Mouse (Mus musculus) neutrophil, adult 59 days (primary cell): ENCODE results near the gene Slc35e4. TPM values are rescaled to one million over a fixed set of nuclear protein-coding genes. Genes with fewer than 3 reads are reported as not detected.

ENCODE experiments used
- total RNA-seq, 2 experiments: library from RNA; stranded (reverse); gene quantifications; 1 replicate in 1 of 2; 2 replicates in 1 of 2; pipeline ENCODE4 v1.2.4; 2023

The Slc35e4 gene
- total RNA-seq, result 10 to 100 TPM in 1 of 2 experiments, 1 to 10 TPM in 1; 9.0 to 13.4 TPM

DNA sequence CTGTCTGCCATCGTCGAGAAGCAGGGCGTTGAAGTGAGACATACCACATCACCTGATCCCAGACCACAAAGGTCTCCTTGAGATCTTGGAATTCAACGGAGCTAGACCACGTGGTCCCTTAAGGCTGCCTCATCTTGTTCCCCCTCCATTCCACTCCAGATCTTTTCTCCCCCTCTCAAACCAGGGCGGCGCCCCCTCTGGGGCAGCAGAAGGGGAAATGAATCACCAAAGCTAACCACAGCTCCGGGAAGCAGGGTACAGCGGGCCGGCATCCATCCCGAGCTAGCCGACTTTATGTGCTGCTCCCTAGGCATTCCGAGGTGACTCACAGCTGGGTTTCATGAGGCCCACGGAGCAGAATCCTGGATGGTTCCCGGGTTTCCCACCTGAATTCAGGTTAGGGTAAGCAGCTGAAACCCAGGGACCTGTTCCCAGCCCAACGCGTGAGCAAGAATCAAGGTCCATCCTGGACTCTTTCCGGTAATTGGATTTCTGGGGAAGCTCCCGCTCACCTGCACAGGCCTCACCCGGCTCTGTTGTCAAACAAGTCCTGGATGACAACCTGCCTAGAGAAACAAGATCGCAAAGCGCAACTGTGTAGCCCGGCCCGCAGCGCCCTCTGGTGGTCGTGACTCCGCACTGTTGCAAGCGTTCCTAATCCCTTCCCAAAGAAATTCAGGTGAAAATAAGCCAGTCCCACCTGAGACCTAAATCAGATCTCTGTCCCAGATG, at the start of gene Slc35e4:
Gene Slc35e4 (minus strand): TSS at position 556 of the 732 bp plus-strand sequence.

GRCm38 (mm10) chr11:3963610-3964415, 49.3 kb upstream of the Slc35e4 start, which contains the start of gene Pes1:
Gene Pes1, plus strand, starts transcription at chr11:3963975.

GRCm38 (mm10) chr11:3931511-3932211, 17.2 kb upstream of the Slc35e4 start, which contains the start of gene Tcn2:
Gene Tcn2, minus strand, starts transcription at chr11:3932159.

GRCm38 (mm10) chr11:3894406-3895281, 19.8 kb downstream of the Slc35e4 start, which contains the start of the genes 4921536K21Rik and Dusp18:
Gene 4921536K21Rik, minus strand, starts transcription at chr11:3895098.
Gene Dusp18, plus strand, starts transcription at chr11:3895240.

DNA sequence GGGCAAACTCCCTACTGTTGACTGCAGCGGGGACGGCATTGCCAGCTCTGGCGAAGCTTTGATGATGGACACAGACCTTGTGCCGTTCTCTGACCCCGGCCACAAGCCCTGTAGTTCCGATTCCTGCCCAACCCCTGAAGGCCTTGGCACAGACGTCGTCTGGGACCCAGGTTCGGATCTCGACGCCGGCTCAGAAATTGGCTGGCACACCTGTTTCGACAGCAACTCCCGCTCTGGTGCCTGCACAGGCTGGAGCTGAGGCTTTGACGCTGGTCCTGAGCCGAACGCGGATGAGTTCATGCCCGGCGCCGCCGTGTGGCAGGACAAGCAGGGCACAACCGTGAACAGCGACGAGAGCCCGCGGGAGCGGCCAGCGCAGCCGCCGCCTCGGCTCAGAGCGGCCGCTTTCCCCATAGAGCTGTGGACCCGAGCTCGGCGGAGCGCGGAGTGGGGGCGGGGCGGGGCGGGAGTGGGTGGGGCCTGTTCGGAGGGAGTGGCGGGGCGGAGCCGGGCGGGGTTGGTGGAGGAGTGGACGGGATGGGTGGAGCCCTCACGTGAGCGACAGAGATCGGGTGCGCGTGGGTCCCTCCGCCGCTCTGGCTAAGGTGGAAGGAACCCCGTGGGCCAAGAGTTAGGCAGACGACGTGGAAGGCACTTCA, 50.9 kb downstream of the Slc35e4 start, which contains the start of gene Osbp2:
Gene Osbp2 (minus strand): TSS at position 450 of the 659 bp plus-strand sequence.

Other genes with a start within 250 kb of the Slc35e4 start
- not detected for gene Osbp2, start 50.8 kb downstream of the Slc35e4 start, total RNA-seq
- gene 4921536K21Rik, start 19.6 kb downstream of the Slc35e4 start, total RNA-seq, result under 1 TPM; 0.46 to 0.49 TPM
- 1 to 10 TPM; 5.1 TPM for gene Dusp18, start 19.4 kb downstream of the Slc35e4 start, total RNA-seq
- gene Tcn2, start 17.5 kb upstream of the Slc35e4 start, total RNA-seq, result 100 to 1,000 TPM; 171 to 175 TPM
- gene Pes1, start 49.3 kb upstream of the Slc35e4 start, total RNA-seq, result 10 to 100 TPM; 28.1 to 32.8 TPM
- gene 4930556J24Rik, start 62.1 kb upstream of the Slc35e4 start, total RNA-seq, result not detected
- gene Gal3st1, start 69.0 kb upstream of the Slc35e4 start, total RNA-seq, result under 1 TPM in 1 of 2 experiments, not detected in 1; 0.22 TPM
- gene Sec14l4, start 116.8 kb upstream of the Slc35e4 start, total RNA-seq, result not detected
- not detected for gene Sec14l3, start 150.2 kb upstream of the Slc35e4 start, total RNA-seq
- gene Mtfp1, start 180.8 kb upstream of the Slc35e4 start, total RNA-seq, result 1 to 10 TPM; 1.1 to 1.9 TPM
- 1 to 10 TPM; 1.2 to 5.2 TPM for gene Sec14l2, start 208.8 kb upstream of the Slc35e4 start, total RNA-seq
- 10 to 100 TPM; 11.5 to 14.2 TPM for gene Rnf215, start 220.5 kb upstream of the Slc35e4 start, total RNA-seq
- gene Ccdc157, start 245.6 kb upstream of the Slc35e4 start, total RNA-seq, result 1 to 10 TPM in 1 of 2 experiments, under 1 TPM in 1; 0.77 to 1.2 TPM
- gene Sf3a1, start 245.7 kb upstream of the Slc35e4 start, total RNA-seq, result 10 to 100 TPM; 33.6 to 39.2 TPM